Mouse (Mus musculus) mammary gland, adult 2 months (tissue): Measurements from ENCODE around the gene RPS10-NUDT3. TPM values are rescaled to one million over a fixed set of nuclear protein-coding genes. Genes with fewer than 3 reads are reported as not detected.

Experiments used
- polyA plus RNA-seq: library from polyadenylated mRNA; depleted of rRNA; stranded (reverse); fragments of >200 nt; gene quantifications from 2 replicates; pipeline ENCODE4 v1.2.3, GENCODE M21; 2012; ENCODE audit warnings: low replicate concordance; rRNA removed

Gene RPS10-NUDT3
- not detected in 2 replicates for polyA plus RNA-seq

DNA sequence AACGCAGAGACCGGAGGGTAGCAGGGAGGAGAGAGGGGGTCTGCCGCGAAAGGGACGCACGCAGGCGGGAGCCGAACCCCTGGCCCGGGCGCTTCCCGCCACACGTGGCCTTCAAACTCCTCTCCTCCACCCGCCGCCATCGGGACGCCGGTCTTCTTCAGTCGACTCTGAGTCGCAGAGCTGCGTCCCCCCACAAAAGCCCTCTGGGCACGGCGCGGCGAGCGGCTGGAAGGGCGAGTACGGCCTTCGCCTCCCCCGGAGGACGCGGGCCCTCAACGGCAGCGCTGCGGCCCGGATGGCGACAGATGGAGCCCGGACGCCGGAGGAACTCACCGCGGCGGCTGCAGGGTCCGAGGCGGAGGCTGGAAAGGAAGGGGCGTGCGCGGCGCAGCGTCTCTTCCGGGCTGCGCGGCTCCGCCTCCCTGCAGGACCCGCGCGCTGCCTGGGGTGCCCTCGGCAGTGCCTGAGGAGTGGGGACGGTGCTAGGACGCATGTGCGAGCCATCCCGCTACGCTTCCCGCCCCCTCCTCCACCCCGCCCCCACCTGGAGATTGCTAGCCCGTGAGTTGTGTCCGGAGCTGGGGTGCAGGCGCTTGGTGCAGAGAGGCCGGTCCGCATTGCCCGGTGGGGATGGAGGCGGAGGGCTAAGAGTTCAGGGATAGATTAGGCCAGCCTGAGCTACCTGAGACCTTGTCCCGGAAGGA, at the start of gene RPS10-NUDT3:
RPS10-NUDT3 (minus strand) TSS at position 352 of the 704 bp plus-strand sequence.

DNA sequence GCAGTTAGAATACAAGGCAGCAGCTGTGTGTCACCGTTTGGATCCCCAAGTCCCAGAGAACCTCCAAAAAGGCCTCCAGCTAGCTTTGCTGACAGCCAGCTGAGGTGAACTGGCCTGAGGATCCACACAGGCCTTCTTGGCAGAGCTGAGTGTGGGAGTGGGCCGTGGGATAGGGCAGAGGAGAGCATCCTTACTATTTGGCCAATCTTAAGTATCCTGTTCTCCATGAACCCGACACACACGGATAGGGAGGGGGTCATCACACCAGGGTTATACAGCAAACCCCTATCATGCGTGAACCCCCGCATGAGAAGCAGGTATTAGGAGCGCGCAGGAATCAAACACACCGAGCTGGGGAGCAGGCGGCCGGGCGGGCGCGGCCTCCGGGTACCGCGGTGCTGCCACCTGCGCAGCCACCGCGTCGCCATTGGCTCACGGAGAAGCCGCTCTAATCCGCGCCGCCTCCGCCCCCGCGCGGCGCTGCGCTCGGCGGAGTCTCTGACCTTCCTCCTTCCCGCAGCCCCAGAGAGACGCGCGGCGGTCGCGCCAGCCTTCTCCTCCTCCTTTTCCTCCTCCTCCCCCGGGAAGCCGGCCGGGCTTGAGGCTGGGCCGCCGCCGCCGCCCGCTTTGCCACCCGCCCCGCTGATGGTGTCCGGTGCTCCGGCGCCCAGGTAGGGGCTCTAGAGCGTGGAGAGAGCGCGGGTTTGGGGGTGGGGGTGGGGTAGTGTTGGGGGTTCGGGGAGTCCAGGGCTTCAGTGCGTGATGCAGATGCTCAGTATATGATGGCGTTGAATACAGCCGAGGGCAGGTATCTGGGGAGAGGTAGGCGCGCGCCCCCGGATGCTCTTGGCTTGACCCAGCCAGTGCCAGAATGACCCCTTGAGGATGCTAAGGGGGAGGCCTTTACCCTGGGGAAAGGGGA, 20.3 kb upstream of the RPS10-NUDT3 start, which contains the start of gene Pacsin1:
Pacsin1 (plus strand) TSS at position 421 of the 922 bp plus-strand sequence.

DNA sequence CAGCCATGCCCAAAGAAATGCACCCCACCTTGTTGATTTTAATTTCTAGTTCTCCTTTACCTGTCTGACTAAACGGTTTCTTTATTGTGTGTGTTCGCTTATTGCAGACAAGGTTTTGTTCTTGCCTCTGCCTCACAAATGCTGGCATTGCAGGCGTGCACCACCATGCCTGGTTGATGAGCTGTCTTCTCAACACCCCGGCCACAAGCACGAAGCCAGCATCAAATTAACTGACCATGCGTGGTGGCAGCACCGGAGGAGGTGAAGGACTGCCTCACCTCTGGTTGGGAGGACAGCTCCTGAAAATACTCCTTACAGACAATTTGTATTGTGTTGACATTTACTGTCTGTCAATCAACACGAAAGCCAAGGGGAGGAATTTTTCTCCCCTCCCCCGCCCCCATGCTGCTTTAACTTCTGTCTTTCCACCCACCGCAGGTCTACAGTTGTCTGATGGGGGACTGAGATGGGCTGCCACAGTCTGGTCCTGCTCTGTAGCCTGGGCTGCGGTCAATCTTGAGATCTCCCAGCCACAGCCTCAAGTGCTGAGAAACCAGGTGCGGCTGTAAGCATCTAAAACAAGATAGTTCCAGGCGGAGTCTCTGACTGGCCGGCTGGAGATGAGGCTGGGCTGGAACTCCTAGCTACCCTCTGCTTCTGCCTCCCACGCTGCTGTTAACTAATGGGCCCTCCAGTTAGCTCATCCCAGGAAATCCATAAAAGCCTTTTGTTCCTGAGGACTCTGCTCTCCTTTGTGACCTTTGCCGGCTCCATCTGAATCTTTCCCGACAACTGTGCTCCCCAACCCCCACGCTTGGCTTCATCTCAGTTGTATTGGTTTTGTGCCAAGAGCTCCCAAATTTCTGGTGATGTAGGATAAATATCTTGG, 1.4 kb upstream of the RPS10-NUDT3 start, which contains the start of gene Rps10:
Rps10 (minus strand) TSS at position 538 of the 889 bp plus-strand sequence.

DNA sequence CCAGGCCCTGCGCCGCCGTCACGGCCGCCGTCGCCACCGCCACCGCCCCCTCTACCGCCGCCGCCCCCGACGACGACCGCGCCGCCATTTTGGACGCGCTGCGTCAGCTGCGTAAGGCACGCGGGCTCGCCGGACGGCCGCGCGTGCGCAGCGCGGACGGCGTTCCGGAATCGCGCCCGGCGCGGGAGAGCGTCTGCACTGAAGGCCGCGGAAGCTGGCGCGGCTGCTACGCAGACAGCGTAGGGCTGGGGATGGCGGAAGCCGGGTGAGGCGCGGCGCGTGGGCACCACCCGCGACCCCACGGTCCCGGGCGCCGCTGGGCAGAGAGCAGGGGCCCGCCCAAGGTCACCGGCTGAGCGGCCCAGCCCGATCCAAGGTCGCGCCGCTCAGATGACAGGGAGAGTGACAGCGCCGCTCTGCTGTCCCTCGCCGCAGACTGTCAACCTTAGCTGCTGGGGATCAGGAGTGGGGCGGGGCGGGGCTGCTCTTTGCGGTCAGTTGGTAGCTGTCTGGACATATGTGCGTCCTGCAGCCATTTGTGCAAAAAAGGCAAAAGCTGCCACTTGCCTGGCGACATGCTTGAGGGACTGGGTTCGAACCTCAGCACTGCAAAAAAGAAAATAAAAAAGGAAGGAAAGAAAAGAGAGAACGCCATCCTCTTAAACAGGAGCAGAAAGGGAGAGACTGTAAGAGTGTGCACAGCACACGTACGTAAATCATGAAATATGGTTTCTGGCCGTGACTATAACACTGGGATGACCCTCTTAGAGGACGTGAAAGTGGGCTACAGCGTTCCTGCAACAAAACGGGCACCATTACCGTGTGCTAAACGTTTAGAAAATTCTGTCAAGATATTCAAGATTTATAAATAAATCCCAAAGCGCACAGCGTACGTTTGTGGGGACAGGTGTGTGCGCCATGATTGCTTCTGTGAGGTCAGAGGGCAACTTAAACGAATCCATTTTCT, 11.4 kb downstream of the RPS10-NUDT3 start, which contains the start of gene Nudt3:
Nudt3 (minus strand) TSS at position 136 of the 967 bp plus-strand sequence.

DNA sequence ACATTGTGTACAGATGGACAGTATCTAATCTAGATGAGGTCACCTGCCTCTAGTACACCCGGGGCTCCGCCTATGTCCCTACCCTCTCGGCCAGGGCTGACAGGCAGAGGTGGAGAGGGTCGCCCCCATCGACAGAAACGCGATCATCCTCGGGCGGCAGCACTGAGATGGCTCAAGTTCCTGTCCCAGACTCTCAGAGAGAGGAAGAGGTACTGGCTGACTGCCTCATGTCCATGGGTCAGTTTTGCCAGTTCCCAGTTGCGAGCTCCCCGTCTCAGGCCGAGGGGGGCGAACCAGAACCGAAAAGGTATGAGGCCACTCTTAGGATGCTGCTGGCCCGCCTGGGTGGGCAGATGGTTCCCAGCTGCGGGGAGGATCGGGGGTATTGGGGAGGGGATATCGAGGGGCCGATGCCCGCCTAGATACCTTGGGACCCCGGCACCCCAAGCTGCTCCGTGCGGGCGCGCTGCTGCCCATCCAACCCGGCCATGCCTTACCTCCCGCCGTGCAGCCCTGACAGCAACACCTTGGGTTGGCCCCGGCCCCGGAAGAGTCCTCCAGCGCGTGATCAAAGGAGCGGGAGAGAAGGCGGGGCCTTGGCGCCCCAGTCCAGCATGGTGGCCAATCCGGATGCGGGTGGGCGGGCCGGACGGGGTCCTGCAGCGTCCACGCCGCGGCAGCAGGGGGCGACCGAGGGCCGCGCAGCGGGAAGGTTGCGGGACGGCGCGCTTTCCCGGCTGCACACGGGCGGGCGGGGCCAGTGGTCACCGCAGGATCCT, 69.7 kb downstream of the RPS10-NUDT3 start, which contains the start of gene AI413582:
AI413582 (minus strand) TSS at position 594 of the 779 bp plus-strand sequence.

DNA sequence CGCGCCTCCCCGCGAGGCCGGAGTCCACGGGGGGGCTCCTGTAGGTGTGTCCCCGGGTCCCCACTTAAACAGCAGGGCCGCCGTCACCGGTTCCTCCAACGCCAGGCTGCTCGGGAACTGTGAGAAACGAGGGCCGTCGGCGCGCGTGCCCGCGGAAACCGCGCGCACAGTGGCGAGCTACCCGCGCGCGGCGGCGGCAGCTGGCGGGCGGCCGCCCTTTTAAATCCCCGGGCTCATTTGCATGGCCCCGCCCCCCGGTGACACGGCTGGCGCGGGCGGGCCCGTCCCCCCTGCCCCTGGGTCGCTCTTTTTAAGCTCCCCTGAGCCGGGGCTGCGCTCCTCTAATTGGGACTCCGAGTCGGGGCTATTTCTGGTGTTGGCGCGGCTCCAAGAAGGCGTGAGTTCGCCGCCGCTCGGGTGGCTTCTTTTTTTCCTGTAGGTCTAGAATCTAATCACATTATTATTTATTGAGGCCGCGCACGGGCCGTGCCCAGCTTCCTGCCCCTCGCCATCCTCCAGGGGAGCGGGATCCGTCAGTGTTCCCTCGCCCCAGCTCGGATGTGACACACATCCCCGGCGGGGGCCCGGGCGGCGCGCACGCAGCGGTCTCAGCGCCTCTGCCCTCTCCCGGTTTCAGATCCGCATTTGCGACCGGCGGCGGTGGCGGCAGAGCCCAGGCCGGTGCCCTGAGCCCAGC, 78.6 kb downstream of the RPS10-NUDT3 start, which contains the start of gene Hmga1:
Hmga1 (plus strand) TSS at position 183 of the 697 bp plus-strand sequence.

Other genes with a start within 250 kb of the RPS10-NUDT3 start
- gene Grm4, start 113.8 kb downstream of the RPS10-NUDT3 start, polyA plus RNA-seq, result 0.07 and 0.17 TPM in 2 replicates
- 66.6 and 119 TPM in 2 replicates for gene Hmga1, start 78.7 kb downstream of the RPS10-NUDT3 start, polyA plus RNA-seq
- 60.2 and 75.4 TPM in 2 replicates for gene AI413582, start 69.5 kb downstream of the RPS10-NUDT3 start, polyA plus RNA-seq
- 53.2 and 81.6 TPM in 2 replicates for gene Nudt3, start 11.7 kb downstream of the RPS10-NUDT3 start, polyA plus RNA-seq
- gene Rps10, start 1.4 kb upstream of the RPS10-NUDT3 start, polyA plus RNA-seq, result 1,117 and 1,702 TPM in 2 replicates
- gene Pacsin1, start 20.3 kb upstream of the RPS10-NUDT3 start, polyA plus RNA-seq, result 3.1 and 10.5 TPM in 2 replicates
- 7.8 and 11.7 TPM in 2 replicates for gene Spdef, start 93.7 kb upstream of the RPS10-NUDT3 start, polyA plus RNA-seq
- gene D17Wsu92e, start 185.4 kb upstream of the RPS10-NUDT3 start, polyA plus RNA-seq, result 92.0 and 125 TPM in 2 replicates
- gene Snrpc, start 202.9 kb upstream of the RPS10-NUDT3 start, polyA plus RNA-seq, result 63.8 and 148 TPM in 2 replicates
- 11.7 and 14.0 TPM in 2 replicates for gene Uhrf1bp1, start 221.2 kb upstream of the RPS10-NUDT3 start, polyA plus RNA-seq